Mouse (Mus musculus) MEL (cell line): ENCODE results near the gene Ogfod1. TPM values are rescaled to one million over a fixed set of nuclear protein-coding genes. Genes with fewer than 3 reads are reported as not detected.

ENCODE experiments used
- DNase-seq: peaks from one replicate; pipeline ENCODE4 v3.0.0; 2011; ENCODE audit warnings: low read depth, low spot score
- H3K27ac ChIP-seq: 2 replicates; pipeline ENCODE4 v1.5.1; 2012; ENCODE audit warnings: low read depth, mild to moderate bottlenecking, control low read depth, low read length, moderate library complexity; ENCODE audit not compliant: control insufficient read depth
- H3K27me3 ChIP-seq, 2 experiments: fragments of 150-350 bp in 1 of 2; sonication (generic) in 1 of 2; 2 replicates each; pipeline ENCODE4 v1.6.1; 2012; ENCODE audit warnings: low read length in 2 of 2, mild to moderate bottlenecking in 2 of 2, improper control_type of control experiment in 1 of 2, moderate library complexity in 1 of 2; ENCODE audit not compliant: insufficient read depth in 2 of 2, control insufficient read depth in 1 of 2
- H3K36me3 ChIP-seq, 2 experiments: 2 replicates each; pipeline ENCODE4 v1.6.1; 2012 to 2014; ENCODE audit warnings: low read length in 2 of 2, improper control_type of control experiment in 1 of 2, inconsistent platforms in 1 of 2, mild to moderate bottlenecking in 1 of 2; ENCODE audit not compliant: insufficient read depth in 2 of 2, control insufficient read depth in 1 of 2
- H3K4me1 ChIP-seq, 2 experiments: fragments of 150-350 bp in 1 of 2; sonication (generic) in 1 of 2; 2 replicates each; pipeline ENCODE4 v1.6.1; 2012; ENCODE audit warnings: low read length in 2 of 2, improper control_type of control experiment in 1 of 2, mild to moderate bottlenecking in 1 of 2; ENCODE audit not compliant: insufficient read depth in 2 of 2, control insufficient read depth in 1 of 2
- H3K4me3 ChIP-seq, 2 experiments: fragments of 150-350 bp in 1 of 2; sonication (generic) in 1 of 2; 2 replicates each; pipeline ENCODE4 v1.5.1; 2012; ENCODE audit warnings: low read depth in 2 of 2, low read length in 2 of 2, mild to moderate bottlenecking in 2 of 2, moderate library complexity in 2 of 2, control low read depth in 1 of 2, improper control_type of control experiment in 1 of 2; ENCODE audit not compliant: control insufficient read depth in 1 of 2, insufficient read depth in 1 of 2
- H3K79me2 ChIP-seq: 2 replicates; pipeline ENCODE4 v1.6.1; 2012; ENCODE audit warnings: mild to moderate bottlenecking, low read length, moderate library complexity; ENCODE audit not compliant: control insufficient read depth, poor library complexity, insufficient read depth
- H3K9ac ChIP-seq: 2 replicates; pipeline ENCODE4 v1.6.1; 2012; ENCODE audit warnings: low read depth, mild to moderate bottlenecking, control low read depth, low read length, moderate library complexity; ENCODE audit not compliant: control insufficient read depth, poor library complexity, severe bottlenecking
- H3K9me3 ChIP-seq: fragments of 150-350 bp; sonication (generic); replicated peaks from 2 replicates; pipeline ENCODE4 v1.6.1; 2012; ENCODE audit warnings: mild to moderate bottlenecking, low read length, improper control_type of control experiment, moderate library complexity; ENCODE audit not compliant: insufficient read depth
- E2F4 ChIP-seq: IDR thresholded peaks from 2 replicates; pipeline ENCODE4 v1.6.1; 2011; ENCODE audit warnings: low read depth, low read length, improper control_type of control experiment, borderline replicate concordance
- ELF1 ChIP-seq: IDR thresholded peaks from 2 replicates; pipeline ENCODE4 v1.6.1; 2014; ENCODE audit warnings: low read depth, mild to moderate bottlenecking, inconsistent platforms, low read length, improper control_type of control experiment, moderate library complexity
- ETS1 ChIP-seq: IDR thresholded peaks from 2 replicates; pipeline ENCODE4 v1.6.1; 2012; ENCODE audit warnings: low read depth, mild to moderate bottlenecking, inconsistent platforms, low read length, improper control_type of control experiment, moderate library complexity
- GABPA ChIP-seq: IDR thresholded peaks from 2 replicates; pipeline ENCODE4 v1.6.1; 2012; ENCODE audit warnings: low read depth, mild to moderate bottlenecking, inconsistent platforms, low read length, improper control_type of control experiment, moderate library complexity
- MAFK ChIP-seq: IDR thresholded peaks from 2 replicates; pipeline ENCODE4 v1.6.1; 2011; ENCODE audit warnings: low read depth, mild to moderate bottlenecking, low read length, improper control_type of control experiment, borderline replicate concordance
- MEF2A ChIP-seq: IDR thresholded peaks from 2 replicates; pipeline ENCODE4 v1.6.1; 2014; ENCODE audit warnings: low read depth, mild to moderate bottlenecking, inconsistent platforms, low read length, improper control_type of control experiment; ENCODE audit not compliant: poor library complexity, insufficient replicate concordance, severe bottlenecking; ENCODE audit errors: extremely low read depth
- MXI1 ChIP-seq: IDR thresholded peaks from 2 replicates; pipeline ENCODE4 v1.6.1; 2011; ENCODE audit warnings: mild to moderate bottlenecking, low read depth, low read length, improper control_type of control experiment
- NELFE ChIP-seq: IDR thresholded peaks from 2 replicates; pipeline ENCODE4 v1.6.1; 2011; ENCODE audit warnings: low read depth, low read length, improper control_type of control experiment
- NRF1 ChIP-seq: IDR thresholded peaks from 2 replicates; pipeline ENCODE4 v1.6.1; 2014; ENCODE audit warnings: low read depth, mild to moderate bottlenecking, inconsistent platforms, low read length, improper control_type of control experiment, moderate library complexity; ENCODE audit not compliant: poor library complexity, insufficient read depth, severe bottlenecking
- RAD21 ChIP-seq: IDR thresholded peaks from 2 replicates; pipeline ENCODE4 v1.6.1; 2011; ENCODE audit warnings: mild to moderate bottlenecking, low read depth, low read length, improper control_type of control experiment
- TBP ChIP-seq: IDR thresholded peaks from 2 replicates; pipeline ENCODE4 v1.8.0; 2011; ENCODE audit warnings: low read depth, low read length, improper control_type of control experiment
- USF1 ChIP-seq: IDR thresholded peaks from 2 replicates; pipeline ENCODE4 v1.6.1; 2014; ENCODE audit warnings: low read depth, mild to moderate bottlenecking, inconsistent platforms, low read length, improper control_type of control experiment, moderate library complexity
- ZKSCAN1 ChIP-seq: IDR thresholded peaks from 2 replicates; pipeline ENCODE4 v1.6.1; 2012; ENCODE audit warnings: low read depth, mild to moderate bottlenecking, inconsistent platforms, low read length, improper control_type of control experiment, moderate library complexity
- polyA plus RNA-seq, 2 experiments: library from polyadenylated mRNA; stranded (reverse) in 1 of 2; unstranded in 1 of 2; fragments of >175 nt in 1 of 2; fragments of >200 nt in 1 of 2; gene quantifications; 2 replicates each; pipeline versions ENCODE4 v1.2.1 to v1.2.4; 2012; ENCODE audit warnings: low replicate concordance in 2 of 2, low read depth in 1 of 2; ENCODE audit not compliant: insufficient read length in 2 of 2, insufficient read depth in 1 of 2, missing spikeins in 1 of 2
- total RNA-seq: library from RNA; depleted of rRNA; stranded (reverse); fragments of 300-350 nt; gene quantifications from 2 replicates; pipeline ENCODE4 v1.2.3, GENCODE M21; 2012

Ogfod1 gene
- total and polyA plus RNA-seq, 3 experiments = 16.3 to 30.0 TPM; not detected in 1

- no peaks in the 10 kb centered on the region for H3K79me2 ChIP-seq
- H3K9me3 ChIP-seq = no peaks in the 10 kb centered on the region
- H3K27me3 ChIP-seq = no peaks in the 10 kb centered on the region
- H3K9ac ChIP-seq = no peak overlapping the region
- H3K27ac ChIP-seq = no peak overlapping the region
- no peak overlapping the region for H3K4me3 ChIP-seq
- H3K4me1 ChIP-seq = no peaks in the 10 kb centered on the region
- TF ChIP-seq GABPA (no peak), ETS1 (no peak), RAD21 (no peak), E2F4 (no peak), ELF1 (no peak), USF1 (no peak), MEF2A (no peak), ZKSCAN1 (no peak)
- DNase-seq = no peak
- H3K36me3 ChIP-seq = peaks cover 2 to 3% of the 10 kb centered on the region in 2 experiments; a peak in 2 of 4 replicates
Observed at GRCm38 (mm10) chr8:94068793-94069192, 31.8 kb downstream of the Ogfod1 start.

- no peak for DNase-seq
- no peak overlapping the region for H3K27ac ChIP-seq
Observed at GRCm38 (mm10) chr8:94076461-94077192, 39.6 kb downstream of the Ogfod1 start.

GRCm38 (mm10) chr8:94087964-94088363 lies 51.0 kb downstream of the Ogfod1 start:
- no peak for TF ChIP-seq MXI1
- Histone ChIP-seq H3K9ac (no peak overlapping the region), H3K27ac (no peak overlapping the region), H3K79me2 (no peaks in the 10 kb centered on the region), H3K27me3 (no peaks in the 10 kb centered on the region), H3K4me3 (no peak overlapping the region), H3K4me1 (no peaks in the 10 kb centered on the region; a peak in 1 of 4 replicates), H3K36me3 (no peaks in the 10 kb centered on the region), H3K9me3 (no peaks in the 10 kb centered on the region)
- no peak for DNase-seq

More at GRCm38 (mm10) chr8:94076461-94077192, 39.6 kb downstream of the Ogfod1 start:
- no peaks in the 10 kb centered on the region for H3K27me3 ChIP-seq
- H3K9ac ChIP-seq = no peak overlapping the region
- H3K9me3 ChIP-seq = no peaks in the 10 kb centered on the region
- H3K4me3 ChIP-seq = no peak overlapping the region
- H3K36me3 ChIP-seq = no peaks in the 10 kb centered on the region
- no peaks in the 10 kb centered on the region for H3K4me1 ChIP-seq
- TF ChIP-seq NELFE = no peak
- TF ChIP-seq TBP = no peak
- TF ChIP-seq MAFK = no peak
- TF ChIP-seq NRF1 = no peak
- no peak for TF ChIP-seq USF1
- H3K79me2 ChIP-seq = no peaks in the 10 kb centered on the region
